Mouse (Mus musculus) c-Kit-positive CD71-positive TER-119-positive erythroid progenitor cells, embryonic 14.5 days (primary cell): ENCODE results near the gene Upk2.

Experiments
- DNase-seq: peaks from one replicate; pipeline ENCODE4 v3.0.0-alpha.2; 2013; ENCODE audit warnings: low spot score

Gene Upk2

DNA sequence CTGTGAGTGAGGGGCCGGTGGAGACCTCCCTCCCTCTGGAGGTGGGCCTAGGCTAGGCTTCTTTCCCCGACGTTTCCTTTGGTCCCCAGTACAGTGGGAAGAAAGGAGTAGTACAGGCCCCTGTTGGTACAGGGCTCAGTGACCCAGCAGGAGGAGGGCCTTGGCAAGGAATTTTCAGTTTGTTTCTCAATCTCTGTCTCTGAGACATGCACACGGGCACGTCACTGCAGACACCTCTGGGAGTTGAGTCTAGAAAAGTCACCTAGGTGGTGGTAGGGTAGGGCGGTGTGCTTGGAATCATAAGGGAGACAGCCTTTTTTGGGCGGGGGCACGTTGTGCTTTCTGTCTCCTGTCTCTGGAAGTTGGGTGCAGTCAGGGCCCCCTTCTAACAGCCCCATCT, 33.6 kb upstream of the Upk2 start:
- DNase-seq = no peak

GRCm38 (mm10) chr9:44487441-44487840, 32.7 kb upstream of the Upk2 start:
- DNase-seq = no peak

DNA sequence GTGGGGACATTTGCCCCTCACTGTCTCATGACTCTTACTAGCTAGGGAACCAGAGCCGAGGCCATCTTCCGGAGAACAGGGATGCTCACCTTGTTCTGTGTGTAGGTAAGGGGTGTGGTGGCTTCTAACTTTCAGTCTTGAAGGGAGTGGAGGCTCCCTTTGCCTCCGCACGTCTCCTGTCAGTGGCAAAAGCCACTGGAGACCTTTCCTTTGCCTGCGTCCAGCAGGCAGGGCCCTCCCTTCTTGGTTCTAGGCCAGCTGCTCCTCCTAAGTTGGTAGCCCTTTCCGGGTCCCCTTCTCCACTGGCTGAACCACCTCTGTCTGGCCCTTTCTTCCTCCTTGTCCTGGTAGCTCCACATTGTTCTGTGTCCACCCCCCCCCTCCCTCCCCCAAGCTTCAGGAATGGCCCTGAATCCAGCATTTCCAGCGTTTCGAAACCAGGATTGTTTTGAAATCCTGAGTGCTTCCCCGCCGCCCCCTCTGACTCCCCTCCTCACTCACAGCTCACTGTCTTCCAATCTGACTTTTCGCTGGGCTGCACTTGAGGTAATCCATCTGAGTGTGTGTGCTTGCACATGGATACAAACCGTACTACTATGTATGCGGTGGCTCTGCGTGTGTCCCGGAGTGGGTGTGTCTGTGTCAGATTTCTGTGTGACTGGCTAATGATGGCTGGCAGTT, 32.1 kb upstream of the Upk2 start:
- DNase-seq = no peak

DNA sequence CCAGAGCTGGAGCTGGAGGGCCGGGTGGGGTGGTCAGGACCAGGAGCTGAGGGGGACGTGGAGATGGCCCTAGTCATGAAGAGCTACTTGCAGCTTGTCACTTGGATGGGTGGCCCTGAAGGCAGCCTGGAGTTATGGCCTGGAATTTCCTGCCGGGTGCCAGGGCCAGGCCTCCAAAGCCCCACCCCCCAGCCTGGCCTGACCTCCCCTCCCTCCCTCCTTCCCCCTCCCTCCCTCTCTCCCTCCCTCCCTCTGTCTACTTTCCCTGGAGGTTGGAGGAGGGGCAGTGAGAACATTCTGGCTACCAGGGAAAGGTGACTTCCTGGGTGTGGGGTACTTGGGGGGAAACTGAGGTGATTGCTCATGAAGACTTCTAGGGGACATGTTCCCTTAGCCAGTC, 31.6 kb upstream of the Upk2 start:
- DNase-seq = no peak

- DNase-seq = no peak
Measured at GRCm38 (mm10) chr9:44485516-44486161, 30.9 kb upstream of the Upk2 start.

- no peak for DNase-seq
Measured at GRCm38 (mm10) chr9:44485105-44485515, 30.3 kb upstream of the Upk2 start.

GRCm38 (mm10) chr9:44484311-44485104, 29.7 kb upstream of the Upk2 start:
- no peak for DNase-seq

GRCm38 (mm10) chr9:44483510-44484044, 28.8 kb upstream of the Upk2 start:
- DNase-seq = no peak

DNA sequence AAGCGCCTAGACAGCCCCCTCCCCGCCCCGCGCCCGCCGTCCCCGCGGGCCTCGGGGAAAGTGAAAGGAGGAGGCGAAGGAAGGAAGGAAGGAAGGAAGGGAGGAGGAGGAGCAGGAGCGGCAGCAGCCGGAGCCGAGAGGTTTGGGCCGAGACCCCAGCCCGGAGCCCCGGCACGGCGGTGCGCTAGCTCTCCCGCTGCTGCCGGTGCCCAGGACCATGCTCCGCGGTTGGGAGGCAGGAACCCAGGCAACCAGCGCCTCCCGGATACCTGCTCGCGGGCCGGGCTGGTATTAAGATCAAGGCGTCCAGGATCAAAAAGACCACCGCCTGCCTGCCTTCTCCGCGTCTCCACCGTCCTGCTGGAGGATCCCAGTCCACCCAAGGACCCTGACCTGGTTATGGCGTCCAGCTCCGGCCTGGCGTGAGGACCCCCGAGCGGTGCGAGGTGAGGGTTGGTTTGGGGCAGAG, 28.3 kb upstream of the Upk2 start:
- DNase-seq = no peak

DNA sequence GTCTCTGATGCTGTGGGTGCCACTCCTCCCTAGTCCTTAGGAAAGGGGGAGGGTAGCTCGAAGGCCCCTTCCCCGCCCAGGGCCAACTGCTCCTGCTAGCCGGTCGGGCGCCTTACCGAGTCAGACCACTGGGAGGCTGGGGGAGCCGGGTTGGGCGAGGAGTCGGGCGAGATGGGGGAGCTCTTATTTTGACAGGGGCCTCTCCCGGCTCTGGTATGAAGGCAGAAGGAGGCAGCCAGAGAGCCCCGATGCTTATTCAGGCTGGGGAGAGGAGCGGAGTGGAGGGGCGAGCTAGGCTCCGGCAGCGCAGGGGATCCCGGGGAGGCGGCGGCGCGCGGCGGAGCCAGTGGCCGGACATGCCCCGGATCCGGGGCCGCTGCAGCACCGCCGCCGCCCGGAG, 27.8 kb upstream of the Upk2 start, which contains the start of gene Bcl9l:
Gene Bcl9l (plus strand): TSS at position 274 of the 400 bp plus-strand sequence.
- peak; percentile 50 for DNase-seq

- no peak for DNase-seq
Measured at GRCm38 (mm10) chr9:44482112-44482511, 27.3 kb upstream of the Upk2 start.

DNA sequence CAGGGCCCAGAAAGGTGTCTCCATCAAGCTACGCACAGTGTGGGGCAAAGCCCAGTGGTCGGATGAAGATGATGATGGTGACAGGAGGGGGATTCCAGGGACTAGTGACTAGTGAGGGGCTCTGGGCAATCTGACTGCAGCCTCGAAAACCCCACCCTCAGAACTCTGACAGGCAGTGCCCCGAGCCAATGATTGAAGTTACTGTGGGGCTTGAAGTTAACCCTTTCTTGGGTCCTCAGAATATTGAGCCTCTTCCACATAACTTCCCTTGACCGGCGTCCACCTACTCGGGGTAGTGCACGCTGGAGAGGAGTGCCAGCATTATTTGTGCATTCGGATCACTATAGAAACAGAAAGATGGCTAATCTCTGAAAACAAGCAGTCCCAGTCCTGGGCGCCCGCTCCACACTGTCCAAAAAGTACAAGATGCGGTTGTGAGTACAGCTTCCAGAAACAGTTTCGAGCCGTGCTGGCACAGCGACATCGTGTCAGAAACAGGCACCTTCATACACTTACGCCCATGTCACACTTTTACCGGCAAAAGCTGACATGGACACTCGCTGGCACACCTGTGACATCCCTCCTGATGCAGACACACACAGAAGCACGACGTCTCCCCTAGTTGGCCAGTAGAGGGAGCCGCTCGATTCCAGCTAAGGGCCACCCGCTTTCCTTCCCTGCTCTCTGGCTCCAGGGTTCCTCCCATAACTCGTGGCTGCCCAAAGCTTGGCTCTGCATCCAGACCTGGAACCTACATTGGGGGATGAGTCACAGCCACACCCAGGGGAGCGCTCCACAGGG, 25.1 kb upstream of the Upk2 start:
- peak; percentile 60 for DNase-seq

DNA sequence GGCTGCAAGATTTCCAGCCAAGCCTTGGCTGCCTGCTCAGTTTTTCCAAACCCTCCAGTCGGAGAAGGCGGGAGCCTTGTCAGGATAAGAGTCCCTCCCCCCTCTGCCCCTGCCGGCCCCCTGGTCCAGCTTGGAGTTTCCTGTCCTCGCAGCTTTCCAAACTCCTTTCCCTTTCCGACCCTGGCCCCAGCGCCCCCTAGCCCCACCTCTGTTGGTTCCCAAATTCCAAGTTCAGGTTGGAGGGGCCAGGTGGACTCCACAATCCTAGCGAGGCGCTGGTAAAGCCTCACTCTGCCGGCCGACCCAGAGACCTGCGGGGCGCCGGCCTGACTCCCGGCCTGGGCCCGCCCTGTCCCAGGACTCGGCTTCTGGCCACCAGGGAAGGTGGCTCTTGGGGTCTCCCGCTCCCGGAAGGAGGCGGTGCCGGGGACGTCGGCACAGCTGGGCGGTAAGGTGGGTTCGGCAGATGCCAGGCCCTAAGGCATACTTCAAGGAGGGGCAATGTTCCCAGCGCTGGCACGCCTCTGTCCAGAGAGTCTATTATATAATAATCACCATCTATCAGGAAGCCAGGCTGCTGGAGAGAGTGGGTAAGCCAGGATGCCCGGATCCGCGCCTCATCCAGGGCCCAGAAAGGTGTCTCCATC, 24.3 kb upstream of the Upk2 start:
- DNase-seq = no peak

DNA sequence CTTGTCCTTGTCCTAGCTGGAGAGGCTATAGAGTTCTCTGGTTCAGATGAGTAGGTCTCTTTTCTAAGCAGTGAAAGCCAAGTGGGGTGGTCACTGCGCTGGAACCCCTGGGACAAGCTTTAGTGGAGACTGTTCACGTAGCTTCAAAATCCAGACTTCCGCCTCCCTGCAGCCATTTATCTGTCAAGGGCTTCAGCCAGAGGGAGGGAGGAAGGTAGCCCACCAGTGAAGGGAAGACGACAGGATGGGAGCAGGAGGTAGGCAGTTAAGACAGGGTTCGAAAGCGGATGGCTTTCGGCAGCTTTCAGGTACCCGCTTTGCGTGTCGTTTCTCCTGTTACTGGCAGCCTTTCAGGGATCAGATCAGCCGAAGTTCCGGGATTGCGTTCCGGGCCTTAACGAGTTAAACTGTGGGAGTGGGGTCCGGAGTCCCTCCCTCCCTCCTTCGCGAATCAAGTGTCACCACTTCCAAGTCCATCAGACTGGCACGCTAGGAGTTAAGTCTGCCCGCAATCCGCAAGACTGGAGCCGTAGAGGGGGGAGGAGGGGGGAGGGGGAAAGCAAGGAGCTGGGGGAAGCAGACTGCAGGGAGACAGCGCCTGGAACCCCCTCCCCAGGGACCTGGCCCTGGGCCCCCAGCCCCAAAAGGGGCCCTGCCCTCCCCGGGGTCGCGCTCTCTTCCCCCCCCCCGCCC, 23.6 kb upstream of the Upk2 start:
- DNase-seq = no peak

GRCm38 (mm10) chr9:44477339-44478228, 22.8 kb upstream of the Upk2 start:
- peak; percentile 55 for DNase-seq

DNA sequence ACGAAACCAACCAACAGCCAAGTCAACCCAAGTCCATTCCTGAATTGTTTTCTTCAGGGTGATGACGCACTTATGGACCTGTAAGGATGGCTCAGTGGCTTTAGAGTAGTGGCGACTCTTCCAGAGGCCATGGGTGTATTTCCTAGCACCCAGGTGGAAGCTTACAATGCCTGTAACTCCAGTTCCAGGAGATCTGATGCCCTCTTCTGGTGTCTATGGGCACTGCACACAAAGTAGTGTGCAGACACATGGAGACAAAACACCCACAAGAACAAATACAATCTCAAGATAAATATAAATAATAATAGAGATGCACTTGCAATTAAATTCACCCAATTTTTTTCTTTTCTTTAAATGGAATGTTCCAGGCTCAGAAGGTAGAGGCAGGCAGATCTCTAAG, 21.2 kb upstream of the Upk2 start:
- no peak for DNase-seq

DNA sequence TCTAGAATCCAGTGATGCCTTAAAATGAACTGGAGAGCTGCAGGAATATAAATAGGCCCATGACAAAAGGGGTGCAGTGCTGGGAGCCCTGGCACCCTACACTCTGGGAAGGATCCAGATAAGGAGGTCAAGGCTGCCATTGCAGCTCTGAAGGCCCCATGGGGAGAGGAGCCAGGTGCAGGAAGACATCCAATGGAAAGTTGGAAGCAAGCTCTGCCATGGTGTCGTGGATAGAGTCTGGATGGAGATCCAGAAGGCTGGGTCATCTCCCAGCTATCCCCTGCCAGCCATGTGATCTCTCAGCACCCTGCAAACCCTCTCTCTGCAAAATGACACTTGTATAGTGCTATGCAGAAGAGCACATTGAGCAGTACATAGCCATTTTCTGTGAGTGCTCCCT, 19.6 kb upstream of the Upk2 start:
- DNase-seq = no peak

DNA sequence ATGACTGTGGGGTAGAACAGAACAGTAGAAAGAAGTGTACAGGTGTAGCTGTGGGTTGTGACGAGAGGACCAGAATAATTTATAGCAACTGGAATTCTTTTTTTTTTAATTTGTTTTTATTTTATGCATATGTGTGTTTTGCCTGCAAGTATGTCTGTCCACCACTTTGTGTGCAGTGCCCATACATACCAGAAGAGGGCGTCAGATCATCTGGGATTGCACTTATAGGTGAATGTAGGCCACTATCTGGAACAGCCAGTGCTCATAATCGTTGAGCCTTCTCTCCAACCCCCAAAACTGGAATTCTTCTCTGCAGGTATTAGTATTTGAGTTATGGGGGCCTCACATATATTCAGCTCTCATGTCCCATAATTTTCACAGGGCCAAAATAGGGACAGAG, 18.4 kb upstream of the Upk2 start:
- no peak for DNase-seq

DNA sequence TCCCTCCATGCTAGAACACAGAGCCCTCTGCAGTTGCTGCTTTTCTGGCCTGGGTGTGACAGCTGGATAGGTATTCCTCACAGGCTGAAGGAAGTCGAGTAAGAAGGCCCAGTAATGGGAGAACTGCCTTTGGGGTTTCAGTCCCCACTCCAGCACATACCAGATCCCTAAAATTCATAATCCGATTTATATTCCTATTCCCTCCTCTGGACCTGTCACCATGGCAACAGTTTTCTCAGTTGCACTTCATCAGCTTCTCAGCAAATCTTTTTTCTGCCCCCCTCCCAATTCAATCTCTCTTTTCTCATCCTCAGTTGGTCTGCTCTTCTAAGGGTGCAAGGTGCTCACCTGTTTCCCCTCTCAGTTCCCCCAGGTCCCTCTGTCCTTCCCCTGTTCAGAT, 14.0 kb upstream of the Upk2 start:
- DNase-seq = no peak

GRCm38 (mm10) chr9:44468224-44468623, 13.4 kb upstream of the Upk2 start:
- DNase-seq = no peak
